Mouse (Mus musculus) urinary bladder, postnatal 14 days (tissue): Measurements from ENCODE around the gene Hsh2d.

ENCODE experiments used
- DNase-seq: peaks from one replicate; pipeline ENCODE4 v3.0.0; 2021; ENCODE audit warnings: low spot score

The Hsh2d gene

DNA sequence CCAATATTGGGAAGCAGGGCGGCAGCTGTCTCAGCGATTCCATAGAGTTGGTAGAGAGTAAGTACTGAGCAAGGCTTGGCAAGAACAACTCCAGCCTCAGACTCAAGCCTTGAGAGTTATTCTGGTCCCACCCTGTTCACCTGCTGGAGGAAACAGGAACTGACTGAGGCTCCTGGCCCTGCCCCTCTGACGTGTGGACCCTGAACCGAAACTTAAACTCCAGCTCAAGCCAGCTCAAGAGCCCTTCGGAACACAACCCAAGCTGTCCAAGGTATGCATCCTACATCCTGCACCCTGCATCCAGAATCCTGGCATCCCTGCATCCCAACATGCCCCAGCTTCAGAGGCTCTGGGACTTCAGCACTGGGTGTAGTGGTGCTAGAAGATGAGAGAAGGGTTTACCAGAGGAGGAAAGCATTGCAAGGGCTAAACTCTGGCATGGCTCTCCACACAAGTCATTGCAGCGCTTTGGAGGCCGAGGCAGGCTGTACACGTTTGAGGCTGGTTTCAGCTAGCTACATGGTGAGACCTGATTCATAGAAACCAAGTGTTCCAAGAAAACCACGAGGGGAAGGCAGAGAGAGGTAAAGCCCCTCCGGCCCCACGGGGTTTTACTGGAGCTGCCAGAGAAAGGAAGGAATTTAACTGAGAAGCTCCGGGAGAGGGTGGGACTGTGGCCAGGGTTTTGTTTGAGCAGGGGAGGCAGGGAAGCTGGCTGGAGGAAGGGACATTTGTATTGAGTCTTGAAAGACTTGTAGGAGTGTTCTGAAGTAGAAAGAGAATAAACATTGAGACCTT, at the start of gene Hsh2d:
Hsh2d (plus strand) TSS at position 222 of the 798 bp plus-strand sequence.
- no peak for DNase-seq

DNA sequence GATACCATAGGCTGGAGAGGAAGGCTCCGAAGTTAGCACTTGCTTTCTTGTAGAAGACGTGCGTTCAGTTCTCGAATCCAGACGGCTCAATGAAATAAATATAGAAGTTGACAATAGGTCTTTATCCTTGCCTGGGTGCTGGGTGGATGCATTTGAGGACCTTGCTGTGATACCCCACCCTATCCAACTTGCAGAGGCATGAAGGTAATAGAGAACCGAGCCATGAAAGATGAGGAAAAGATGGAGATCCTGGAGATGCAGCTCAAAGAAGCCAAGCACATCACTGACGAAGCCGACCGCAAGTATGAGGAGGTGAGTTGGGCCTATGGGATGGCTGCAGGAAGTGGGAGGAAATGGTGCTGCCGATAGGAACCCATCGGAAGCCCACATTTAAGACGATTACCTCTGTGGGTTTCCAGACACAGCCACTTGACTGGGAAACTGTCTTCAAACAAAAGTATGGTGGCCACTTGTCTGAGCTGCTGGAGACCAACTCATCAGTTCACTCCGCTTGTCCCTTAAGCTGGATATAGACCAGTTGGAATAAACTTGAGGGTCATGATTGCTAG, 46.1 kb upstream of the Hsh2d start:
- DNase-seq, result no peak

DNA sequence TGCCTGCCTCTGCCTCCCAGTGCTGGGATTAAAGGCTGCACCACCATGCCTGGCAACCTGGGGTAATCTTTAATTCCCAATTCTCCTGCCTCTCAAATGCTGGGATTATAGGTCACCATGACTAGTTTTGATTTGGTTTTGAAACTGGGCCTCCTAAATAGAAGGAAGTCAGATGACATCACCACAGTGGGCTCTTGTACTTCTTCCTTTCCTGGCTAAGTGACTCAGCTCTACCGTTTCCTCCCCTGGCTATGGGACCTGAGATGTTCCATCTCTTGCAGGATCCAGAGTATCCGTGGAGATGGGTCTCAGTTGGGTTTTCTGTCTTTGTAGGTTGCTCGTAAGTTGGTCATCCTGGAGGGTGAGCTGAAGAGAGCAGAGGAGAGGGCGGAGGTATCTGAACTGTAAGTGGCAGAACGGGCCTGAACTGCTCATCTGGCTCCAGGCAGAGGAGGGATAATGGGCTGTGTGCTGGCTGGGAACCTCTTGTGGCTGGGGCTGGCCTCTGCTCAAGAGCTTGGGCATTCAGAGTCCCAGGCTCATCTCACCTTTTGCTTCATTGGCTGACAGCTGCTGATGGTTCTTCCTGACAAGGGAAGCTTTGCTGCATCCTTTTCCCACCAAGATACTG, 45.0 kb upstream of the Hsh2d start:
- no peak for DNase-seq

DNA sequence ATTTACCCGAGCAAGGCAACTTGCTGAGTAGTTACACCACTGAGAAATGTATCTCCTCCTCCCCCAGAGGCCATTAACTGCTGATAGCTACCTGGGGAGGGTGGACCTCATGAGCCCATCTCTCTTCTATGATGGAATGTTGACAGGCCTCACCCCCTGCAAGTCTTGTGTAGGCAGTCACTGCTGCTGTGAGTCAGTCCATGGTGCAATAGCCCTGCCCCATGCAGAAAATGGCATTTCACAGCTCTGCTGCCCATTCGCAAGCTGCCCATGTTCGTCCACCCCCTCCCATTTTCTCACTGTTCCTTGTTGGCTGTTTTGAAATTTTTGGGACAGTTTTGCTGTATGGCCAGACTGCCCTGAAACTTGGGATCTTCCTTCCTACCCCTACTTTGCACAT, 43.9 kb upstream of the Hsh2d start:
- no peak for DNase-seq

DNA sequence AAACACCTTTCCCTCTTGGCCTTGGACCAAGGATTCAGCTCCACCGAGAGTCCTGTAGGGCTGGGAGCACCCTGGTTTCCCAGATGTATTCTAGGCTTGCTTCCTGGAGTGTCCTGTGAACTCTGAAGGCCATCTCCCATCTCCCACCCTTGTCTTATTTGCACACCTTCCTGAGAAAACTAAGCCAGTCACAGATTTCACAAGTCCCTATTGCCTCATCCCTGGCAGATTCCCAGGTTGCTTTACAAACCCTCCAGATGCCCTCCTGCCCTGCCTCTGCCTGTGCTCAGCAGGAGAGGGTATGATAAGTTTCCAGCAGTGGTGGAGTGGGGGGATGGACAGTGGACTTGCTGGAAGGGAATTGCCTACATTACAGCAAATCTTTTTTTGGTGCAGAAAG, 43.4 kb upstream of the Hsh2d start:
- DNase-seq, result no peak

DNA sequence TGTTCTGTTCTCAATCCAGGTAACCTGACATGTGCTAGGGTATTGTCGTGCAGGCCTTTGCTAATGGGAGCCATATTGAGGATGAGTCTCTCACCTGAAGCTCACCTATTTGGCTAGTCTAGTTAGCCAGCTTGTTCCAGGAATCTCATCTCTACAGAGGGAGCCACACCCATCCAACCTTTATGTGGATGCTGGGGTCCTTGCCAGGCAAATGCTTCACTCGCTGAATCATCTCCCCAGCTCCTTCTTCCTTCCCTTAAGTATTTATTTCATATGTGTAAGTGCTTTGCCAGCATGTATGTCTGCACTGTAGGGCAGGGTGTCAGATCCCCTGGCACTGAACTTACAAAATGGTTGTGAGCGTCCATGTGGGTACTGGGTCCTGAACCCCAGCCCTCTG, 42.9 kb upstream of the Hsh2d start:
- no peak for DNase-seq

DNA sequence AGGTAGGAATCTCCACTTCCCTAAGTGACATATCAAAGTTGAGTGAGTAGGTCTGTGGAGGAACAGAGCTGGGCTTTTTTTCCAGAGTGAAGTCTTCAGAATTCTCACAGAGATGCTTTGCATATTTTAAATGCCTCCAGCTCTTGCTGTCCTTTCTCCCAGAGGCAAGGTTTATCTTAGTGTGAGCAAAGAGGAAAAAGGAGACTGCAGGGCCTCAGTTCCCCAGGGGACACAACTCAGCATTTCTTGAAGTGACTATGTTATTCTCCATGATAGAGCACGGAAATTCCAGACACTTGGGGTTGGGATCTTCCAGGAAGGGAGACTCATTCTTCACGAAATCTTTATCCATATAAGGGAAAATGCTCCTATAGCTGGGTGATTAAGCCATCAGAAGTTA, 42.2 kb upstream of the Hsh2d start:
- DNase-seq, result no peak

DNA sequence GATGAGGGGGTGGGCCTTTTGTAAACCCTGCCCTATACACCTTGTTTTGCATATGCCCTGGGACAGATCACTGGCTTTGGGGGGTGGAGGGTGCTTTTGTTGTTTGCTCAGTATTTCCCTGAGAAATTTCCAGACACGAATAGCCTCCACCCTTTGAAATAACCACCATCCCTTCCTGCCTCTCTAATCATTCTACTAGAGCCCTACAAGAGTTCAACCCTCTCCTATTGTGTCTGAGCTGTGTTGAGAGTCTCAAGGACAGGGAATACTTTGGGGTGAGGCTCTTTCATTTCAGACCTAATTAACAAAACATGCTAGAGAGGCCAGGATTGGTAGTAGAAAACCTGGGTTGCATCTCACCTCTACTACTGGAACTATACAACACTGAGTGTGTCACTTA, 40.4 kb upstream of the Hsh2d start:
- no peak for DNase-seq

DNA sequence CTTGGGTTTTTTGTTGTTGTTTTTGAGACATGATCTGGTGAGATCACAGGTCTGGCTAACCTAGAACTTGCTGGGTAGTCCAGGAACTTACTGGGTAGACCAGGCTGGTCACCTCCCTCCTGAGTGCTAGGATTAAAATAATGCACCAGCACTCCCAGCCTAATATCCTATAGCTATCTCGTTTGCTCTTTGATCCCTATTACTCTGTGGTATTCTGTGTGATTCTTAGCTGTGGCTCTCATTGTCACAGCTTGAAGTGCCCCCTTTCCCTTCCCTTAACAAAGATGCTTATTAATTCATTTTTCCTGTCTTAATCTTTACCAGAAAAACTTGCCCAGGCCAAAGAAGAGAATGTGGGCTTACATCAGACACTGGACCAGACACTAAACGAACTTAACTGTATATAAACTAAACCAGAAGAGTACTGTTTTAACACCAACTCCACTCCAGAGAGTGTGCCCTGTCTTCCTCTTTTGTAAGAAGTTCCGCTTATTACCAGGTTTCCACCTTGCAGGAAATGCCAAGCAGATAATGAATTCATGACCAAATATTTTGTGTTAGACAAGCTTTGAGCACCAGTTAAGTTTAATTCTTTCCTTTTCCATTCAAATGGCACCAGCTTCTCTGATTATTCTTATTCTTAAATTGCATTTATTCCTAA, 37.9 kb upstream of the Hsh2d start:
- DNase-seq, result no peak

DNA sequence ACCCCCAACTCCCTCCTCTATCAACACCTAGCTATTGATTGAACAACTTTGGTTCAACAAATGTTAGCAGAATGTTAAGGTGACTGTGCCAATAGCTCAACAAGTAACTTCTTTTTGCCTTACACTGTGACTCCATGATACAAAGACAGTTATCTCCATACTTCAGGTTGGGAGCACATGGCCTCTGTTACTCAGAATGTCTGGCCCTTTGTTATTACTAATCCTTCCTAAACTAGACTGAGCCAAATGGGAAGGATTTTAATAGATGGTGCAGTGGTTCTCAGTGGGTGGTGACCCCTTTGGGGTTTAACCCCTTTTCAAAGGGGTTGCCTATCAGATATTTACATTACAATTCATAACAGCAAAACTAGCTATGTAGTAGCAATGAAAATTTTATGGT, 36.1 kb upstream of the Hsh2d start:
- DNase-seq, result no peak

DNA sequence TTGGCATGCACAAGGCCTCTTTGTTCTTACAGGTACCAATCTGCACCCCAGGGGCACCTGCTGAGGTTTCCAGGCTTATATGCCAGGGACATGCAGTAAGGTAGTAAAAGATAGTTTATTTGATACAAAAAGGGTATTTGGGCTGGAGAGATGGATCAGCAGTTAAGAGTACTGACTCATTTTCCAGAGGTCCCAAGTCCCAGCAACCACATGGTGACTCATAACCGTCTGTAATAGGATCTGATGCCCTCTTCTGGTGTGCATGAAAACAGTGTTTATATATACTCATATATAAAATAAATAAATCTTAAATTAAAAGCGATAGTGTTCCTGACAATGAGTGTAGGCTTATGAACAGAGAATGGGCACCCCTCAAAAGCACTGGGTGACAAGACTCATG, 31.3 kb upstream of the Hsh2d start:
- DNase-seq, result no peak

DNA sequence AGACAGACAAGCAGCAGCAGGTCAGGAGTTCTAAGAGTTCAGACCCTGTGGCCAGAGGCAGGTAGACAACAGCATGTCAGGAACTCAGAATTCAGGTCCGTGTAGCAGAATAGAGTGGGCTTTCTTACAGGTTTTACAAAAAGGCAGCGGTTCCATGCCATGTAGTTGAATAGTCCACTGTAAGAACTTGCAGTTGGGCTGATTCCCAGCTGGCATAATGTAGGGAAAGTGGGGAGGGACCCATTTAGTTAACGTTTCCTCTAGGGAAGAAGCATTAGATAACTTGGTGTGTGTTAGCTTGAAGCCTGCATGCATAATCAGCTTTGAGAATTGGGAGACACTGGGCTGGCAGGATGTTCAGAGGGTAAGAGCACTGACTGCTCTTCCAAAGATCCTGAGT, 30.7 kb upstream of the Hsh2d start:
- DNase-seq, result no peak

DNA sequence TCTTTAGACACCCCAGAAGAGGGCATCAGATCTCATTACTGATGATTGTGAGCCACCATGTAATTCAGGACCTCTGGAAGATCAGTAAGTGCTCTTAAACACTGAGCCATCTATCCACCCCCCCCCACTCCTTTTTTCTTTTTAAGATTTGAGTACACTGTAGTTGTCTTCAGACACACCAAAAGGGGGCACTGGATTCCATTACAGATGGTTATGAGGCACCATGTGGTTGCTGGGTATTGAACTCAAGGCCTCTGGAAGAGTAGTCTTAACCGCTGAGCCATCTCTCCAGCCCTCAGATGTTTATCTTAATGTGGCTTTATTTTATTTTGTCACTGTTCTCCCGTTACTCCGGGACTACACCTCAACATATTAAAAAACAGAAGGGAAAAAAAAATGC, 29.4 kb upstream of the Hsh2d start:
- no peak for DNase-seq

DNA sequence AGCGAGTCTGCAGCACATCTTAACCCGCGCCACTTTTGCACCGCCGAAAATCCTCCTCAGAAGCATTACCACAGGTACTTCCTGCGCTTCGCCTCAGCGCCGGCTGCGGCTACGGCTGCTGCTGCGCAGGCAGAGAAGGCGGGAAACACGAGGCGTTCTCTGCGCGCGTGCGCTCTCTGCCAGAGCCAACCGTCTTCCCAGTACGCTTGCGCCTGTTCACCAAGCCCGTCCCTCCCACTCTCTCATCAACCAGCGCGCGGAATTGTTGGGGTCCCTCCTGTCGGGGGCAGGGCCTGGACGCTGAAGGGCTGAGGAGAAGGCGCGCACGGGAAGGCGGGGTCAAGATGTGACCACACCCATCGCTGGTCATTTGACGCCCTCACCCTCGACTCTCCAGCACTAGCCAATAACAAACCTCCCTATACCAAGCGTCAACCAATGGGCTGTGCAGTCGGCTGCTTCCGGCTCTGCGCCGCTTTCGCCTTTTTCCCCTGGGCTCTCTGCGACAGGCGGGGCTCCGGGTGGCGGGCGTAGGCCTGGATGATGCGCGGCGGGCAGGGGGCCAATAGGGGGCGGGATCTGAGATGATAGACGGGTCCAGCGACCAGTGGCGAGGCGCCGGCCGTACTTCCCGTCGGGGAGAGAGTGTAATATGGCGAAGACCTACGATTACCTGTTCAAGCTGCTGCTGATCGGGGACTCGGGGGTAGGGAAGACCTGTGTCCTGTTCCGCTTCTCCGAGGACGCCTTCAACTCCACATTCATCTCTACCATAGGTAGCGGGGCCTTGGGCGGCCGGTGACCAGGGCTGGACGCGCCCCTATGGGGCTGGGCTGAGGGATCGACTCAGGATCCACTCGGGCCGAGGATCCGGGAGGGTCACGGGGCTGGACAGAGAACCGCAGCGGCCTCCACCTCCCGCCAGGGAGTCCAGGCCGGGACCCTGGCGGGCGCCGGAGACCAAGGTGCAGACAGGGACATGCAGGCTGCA, 28.4 kb upstream of the Hsh2d start, which contains the start of gene Rab8a:
Rab8a (plus strand) TSS at position 494 of the 991 bp plus-strand sequence.
- DNase-seq, result peak; percentile 99

DNA sequence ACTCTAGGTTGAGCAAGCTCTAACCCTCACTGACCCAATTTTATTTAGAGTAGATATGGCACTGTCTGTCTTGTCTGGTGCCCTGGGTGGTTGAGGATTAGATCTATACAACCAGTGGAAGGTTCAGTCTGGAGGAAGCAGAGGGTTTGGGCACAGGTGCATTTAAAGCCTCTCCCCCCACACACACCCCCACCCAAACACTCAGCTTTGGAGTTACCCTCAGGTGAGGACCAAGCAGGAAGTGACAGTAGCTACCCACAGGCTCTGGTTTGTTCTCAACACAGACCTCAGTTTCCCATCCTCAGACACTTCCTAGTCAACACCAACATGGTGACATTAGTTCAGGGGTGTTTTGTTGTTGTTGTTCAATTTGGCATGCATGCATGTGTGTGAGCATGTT, 26.6 kb upstream of the Hsh2d start:
- DNase-seq, result no peak

DNA sequence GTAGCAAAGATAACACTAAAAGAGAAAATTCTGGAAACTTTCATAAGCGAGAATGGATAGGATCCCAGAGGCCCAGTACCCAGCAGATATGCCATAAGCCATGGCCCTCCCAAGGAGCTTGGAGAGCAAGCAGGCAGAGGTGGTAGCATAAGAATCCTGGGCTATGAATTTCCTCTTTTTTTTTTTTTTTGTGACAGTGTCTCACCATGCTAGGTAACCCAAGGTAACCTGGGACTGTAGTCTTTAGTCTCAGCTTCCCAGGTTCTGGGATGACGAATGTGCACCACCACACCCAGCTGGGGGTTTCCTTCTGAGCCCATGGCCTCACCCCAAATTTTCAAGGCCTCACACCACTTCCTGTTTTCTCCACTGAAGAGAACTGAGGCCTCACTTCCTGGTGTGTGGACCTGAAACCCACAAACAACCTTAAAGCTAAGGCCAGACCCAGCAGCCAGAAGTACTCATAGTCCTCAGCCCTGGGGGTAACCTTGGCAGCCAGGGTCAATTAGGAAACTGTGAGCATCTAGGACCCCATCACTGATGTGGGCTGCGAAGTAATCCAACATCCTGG, 20.3 kb upstream of the Hsh2d start:
- DNase-seq, result no peak

DNA sequence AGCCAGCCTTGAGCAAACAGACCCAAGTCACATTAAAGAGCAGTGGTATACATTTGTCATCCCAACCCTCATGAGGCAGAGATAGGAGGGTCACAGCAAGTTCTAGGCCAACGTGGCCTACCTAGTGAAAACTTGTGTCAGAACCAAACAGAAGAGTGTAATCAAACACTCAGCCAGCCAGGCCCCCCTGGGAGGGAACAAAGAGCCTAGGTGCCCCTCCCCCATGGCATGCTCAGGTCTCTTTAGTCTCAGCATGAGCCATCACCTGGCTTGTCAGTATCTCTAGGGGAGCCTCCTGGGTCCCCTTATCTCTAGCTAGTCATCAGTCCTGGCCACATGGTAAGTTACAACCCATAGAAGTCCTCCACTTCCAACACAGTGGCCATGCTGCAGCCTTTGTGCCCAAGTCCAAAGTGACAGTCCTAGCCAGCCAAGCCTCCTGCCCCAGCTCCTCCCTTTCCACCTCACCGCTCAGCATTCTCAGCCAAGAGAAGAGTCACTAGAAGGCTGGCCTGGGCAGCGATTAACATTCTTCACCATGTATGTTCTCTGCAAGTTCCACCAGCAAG, 19.7 kb upstream of the Hsh2d start:
- DNase-seq, result no peak

DNA sequence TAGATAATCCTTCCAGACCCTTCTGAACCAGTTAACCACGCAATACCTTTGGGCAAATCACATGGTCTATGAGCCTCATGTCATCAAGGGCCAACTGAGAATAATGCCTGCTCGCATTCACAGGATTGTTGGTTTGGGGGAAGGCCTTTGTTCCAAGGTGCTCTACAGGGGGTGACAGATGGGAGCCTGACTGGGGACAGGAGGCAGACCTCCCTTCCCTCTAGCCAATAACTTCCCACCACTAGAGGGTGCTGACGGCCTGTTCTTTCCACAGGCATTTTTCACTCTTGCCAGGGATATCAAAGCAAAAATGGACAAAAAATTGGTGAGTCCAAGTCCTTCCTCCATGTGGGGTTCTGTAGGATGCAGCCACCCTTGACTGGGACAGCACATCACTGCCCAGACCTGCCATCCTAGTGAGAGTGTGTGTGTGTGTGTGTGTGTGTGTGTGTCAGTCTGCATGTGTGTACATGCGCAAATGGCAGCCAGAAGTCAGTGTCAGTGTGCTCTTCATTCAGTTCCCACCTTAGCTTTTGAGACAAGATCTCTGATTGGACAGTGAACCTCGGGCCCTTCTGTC, 12.0 kb upstream of the Hsh2d start:
- peak; percentile 75 for DNase-seq

DNA sequence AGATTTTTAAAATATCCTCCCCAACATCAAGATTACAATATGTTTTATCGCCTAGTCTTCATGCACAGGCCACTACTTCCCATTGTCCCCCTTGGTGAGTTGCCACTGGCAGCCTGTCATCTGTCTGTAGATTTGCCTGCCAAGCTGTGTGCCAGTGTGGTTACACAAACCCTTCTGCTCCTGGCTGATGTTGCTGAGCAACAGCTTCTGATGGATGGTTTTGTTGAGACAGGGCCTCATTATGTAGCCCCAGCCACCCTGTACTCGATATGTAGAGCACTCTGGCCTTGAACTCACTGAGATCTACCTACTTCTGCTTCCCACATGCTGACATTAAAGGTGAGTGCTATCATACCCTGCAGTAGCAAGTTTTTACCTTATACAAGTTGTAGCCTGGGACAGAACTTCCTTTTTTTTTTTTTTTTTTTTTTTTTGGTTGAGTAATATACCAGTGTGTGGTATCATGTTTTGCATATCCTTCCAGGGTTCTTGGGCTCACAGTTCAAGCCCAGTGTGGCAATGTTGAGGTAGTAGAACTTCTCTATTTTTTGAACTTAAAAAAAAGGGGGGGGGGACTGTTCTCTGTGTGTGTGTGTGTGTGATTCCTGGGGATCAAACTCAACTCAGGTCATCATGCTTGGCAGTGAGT, 5.8 kb upstream of the Hsh2d start:
- no peak for DNase-seq

DNA sequence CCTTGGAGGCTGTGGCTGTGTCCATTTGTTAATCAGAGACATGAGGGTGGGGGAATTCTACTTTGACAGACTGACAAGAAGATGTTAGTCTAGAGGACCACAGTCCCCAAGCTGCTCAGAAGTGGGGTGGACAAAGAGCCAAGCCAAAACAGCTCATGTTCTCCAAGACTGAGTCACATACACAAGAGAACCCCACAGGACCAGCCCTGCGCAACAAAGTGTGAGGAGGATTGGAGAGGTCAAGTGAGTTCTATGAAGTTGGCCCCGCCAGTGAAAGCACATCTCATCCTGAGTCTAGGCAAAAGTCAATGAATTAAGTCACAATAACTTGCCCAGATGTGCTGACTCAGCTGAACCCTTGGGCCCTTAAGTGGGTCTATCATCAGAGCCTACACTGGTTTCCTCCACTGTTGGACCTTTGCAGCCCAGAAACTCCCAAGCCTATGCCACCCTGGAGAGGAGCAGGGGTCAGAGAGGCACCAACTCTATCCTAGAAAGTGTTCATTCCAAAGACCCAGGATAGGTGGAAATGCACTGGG, 1.6 kb upstream of the Hsh2d start:
- no peak for DNase-seq
